Mouse (Mus musculus): Measurements from ENCODE around the gene Wdr62. TPM values are rescaled to one million over a fixed set of nuclear protein-coding genes. Genes with fewer than 3 reads are reported as not detected.

Wdr62 gene
- total and polyA plus RNA-seq, 3 experiments = 8.2 to 59.1 (median 57.9) TPM

- Histone ChIP-seq H3K36me3 (replicated peaks) (peaks cover 34% of the 10 kb centered on the region), H3K27me3 (ENCODE audit: insufficient read depth, low read length) (peaks cover 3% of the 10 kb centered on the region; the same call in 1 of the 2 replicates), H3K4me3 (ENCODE audit: low read depth, low read length) (peak within 1 kb of the TSS; percentile 73), H3K9me3 (replicated peaks) (no peaks in the 10 kb centered on the region), H3K4me1 (ENCODE audit: insufficient read depth, low read depth, low read length) (peaks cover 23% of the 10 kb centered on the region)
- DNase-seq (ENCODE audit: low spot score) (peak; percentile 99), ATAC-seq (ENCODE audit: extremely low read depth, insufficient number of reproducible peaks, low FRiP score, poor library complexity, severe bottlenecking) (peak; percentile 100)
- TF ChIP-seq POLR2AphosphoS5 (IDR thresholded peaks at IDR 0.05; ENCODE audit: insufficient replicate concordance, low read depth, low read length) (no peak), CTCF (IDR thresholded peaks at IDR 0.05; ENCODE audit: low read depth, low read length) (no peak), GATA1 (IDR thresholded peaks at IDR 0.05; ENCODE audit: borderline replicate concordance, low read length) (no peak), TAL1 (conservative IDR thresholded peaks at IDR 0.05; ENCODE audit: low read depth, low read length) (no peak), GATA2 (IDR thresholded peaks at IDR 0.05; ENCODE audit: borderline replicate concordance, low read depth, low read length) (no peak)
Measured at GRCm38 (mm10) chr7:30308076-30309005, 28.1 kb upstream of the Wdr62 start, which contains the start of gene Alkbh6. TSS of gene Alkbh6 (plus strand) at chr7:30308717.

DNA sequence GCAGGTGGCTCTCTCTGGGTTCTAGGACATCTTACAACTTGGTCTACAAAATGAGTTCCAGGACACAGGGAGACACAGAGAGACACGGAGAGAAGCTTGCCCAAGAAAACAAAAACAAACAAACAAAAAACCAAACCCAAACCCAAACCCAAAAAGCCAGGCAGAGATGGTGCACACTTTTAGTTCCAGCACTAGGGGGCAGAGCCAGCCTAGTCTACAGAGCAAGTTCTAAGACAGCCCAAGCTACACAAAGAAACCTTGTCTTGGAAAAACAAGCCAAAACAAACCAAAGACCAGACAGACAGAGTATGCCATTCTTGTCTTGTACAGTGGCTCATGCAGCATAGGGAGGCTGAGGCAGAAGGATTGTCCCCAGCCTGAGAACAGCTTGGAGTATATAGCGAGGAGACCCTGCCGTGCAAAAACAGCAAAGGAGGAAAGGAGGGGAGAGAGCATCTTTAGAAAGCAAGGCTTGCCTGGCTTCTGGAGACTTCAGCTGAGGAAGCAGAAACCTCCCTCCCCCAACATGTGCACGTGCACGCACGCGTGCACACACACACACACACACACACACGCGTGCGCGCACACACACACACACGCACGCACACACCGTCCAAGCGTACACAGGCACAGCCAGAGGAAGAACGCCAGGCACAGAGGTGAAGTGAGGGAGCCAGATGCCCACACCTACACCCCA is 26.0 kb upstream of the Wdr62 start:
- no peak for ATAC-seq (ENCODE audit: extremely low read depth, insufficient number of reproducible peaks, low FRiP score, poor library complexity, severe bottlenecking)
- Histone ChIP-seq H3K36me3 (replicated peaks) (peaks cover 13% of the 10 kb centered on the region), H3K27me3 (ENCODE audit: insufficient read depth, low read length) (peaks cover 15% of the 10 kb centered on the region), H3K9me3 (replicated peaks) (no peaks in the 10 kb centered on the region), H3K4me3 (ENCODE audit: low read depth, low read length) (no peak overlapping the region), H3K4me1 (ENCODE audit: insufficient read depth, low read depth, low read length) (peaks cover 23% of the 10 kb centered on the region)
- no peak for TF ChIP-seq GATA1 (IDR thresholded peaks at IDR 0.05; ENCODE audit: borderline replicate concordance, low read length)
- no peak for TF ChIP-seq GATA2 (IDR thresholded peaks at IDR 0.05; ENCODE audit: borderline replicate concordance, low read depth, low read length)
- TF ChIP-seq TAL1 (conservative IDR thresholded peaks at IDR 0.05; ENCODE audit: low read depth, low read length) = no peak
- no peak for DNase-seq (ENCODE audit: low spot score)

DNA sequence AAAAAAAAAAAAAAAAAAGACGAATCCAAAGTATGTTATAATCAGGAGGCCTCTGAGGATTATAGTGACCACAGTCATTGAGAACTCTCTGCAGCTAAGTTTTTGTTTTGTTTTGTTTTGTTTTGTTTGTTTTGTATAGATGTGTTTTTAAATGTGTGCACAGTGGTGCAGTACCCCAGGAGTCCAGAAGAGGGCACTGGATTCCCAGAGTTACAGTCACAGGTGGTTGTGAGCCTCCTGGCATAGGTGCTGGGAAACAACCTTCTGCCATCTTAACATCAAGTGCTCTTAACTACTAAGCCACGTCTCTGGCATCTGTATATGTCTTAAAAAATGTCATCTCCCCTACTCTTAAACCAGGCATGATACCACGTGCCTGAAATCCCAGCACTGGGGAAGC is 20.7 kb upstream of the Wdr62 start:
- Histone ChIP-seq H3K27me3 (ENCODE audit: insufficient read depth, low read length) (peaks cover 20% of the 10 kb centered on the region), H3K4me3 (ENCODE audit: low read depth, low read length) (no peak overlapping the region), H3K36me3 (replicated peaks) (no peaks in the 10 kb centered on the region), H3K4me1 (ENCODE audit: insufficient read depth, low read depth, low read length) (peaks cover 7% of the 10 kb centered on the region), H3K9me3 (replicated peaks) (no peaks in the 10 kb centered on the region)
- ATAC-seq (ENCODE audit: extremely low read depth, insufficient number of reproducible peaks, low FRiP score, poor library complexity, severe bottlenecking) (0 out of 2 replicates have a peak, but pooled peaks have one; percentile 15), DNase-seq (ENCODE audit: low spot score) (no peak)
- TF ChIP-seq CTCF (IDR thresholded peaks at IDR 0.05; ENCODE audit: low read depth, low read length) = peak; percentile 74
- TF ChIP-seq GATA1 (IDR thresholded peaks at IDR 0.05; ENCODE audit: borderline replicate concordance, low read length) = no peak
- TF ChIP-seq TAL1 (conservative IDR thresholded peaks at IDR 0.05; ENCODE audit: low read depth, low read length) = no peak
- TF ChIP-seq GATA2 (IDR thresholded peaks at IDR 0.05; ENCODE audit: borderline replicate concordance, low read depth, low read length) = no peak
- TF ChIP-seq POLR2AphosphoS5 (IDR thresholded peaks at IDR 0.05; ENCODE audit: insufficient replicate concordance, low read depth, low read length) = no peak

DNA sequence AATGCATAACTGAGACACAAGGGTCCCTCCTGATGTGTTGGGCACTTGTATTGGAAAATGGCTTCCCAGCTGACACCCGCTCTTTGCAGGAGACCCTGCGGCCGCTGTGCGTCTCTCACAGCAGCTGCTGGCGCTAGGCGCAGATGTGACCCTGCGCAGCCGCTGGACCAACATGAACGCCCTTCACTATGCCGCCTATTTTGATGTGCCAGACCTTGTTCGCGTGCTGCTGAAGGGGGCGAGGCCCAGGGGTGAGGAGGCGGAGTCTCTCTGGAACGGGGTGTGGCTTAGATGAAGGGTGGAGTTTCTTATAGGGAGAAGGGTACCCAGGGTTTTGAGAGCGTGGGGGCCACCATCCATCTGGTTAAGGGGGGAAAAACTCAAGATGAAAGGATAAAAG is 17.0 kb upstream of the Wdr62 start:
- TF ChIP-seq TAL1 (conservative IDR thresholded peaks at IDR 0.05; ENCODE audit: low read depth, low read length) (no peak), CTCF (IDR thresholded peaks at IDR 0.05; ENCODE audit: low read depth, low read length) (no peak), GATA2 (IDR thresholded peaks at IDR 0.05; ENCODE audit: borderline replicate concordance, low read depth, low read length) (no peak), GATA1 (IDR thresholded peaks at IDR 0.05; ENCODE audit: borderline replicate concordance, low read length) (no peak), POLR2AphosphoS5 (IDR thresholded peaks at IDR 0.05; ENCODE audit: insufficient replicate concordance, low read depth, low read length) (no peak)
- Histone ChIP-seq H3K9me3 (replicated peaks) (no peaks in the 10 kb centered on the region), H3K36me3 (replicated peaks) (no peaks in the 10 kb centered on the region), H3K4me1 (ENCODE audit: insufficient read depth, low read depth, low read length) (peaks cover 7% of the 10 kb centered on the region), H3K27me3 (ENCODE audit: insufficient read depth, low read length) (peaks cover 27% of the 10 kb centered on the region), H3K4me3 (ENCODE audit: low read depth, low read length) (no peak overlapping the region)
- ATAC-seq (ENCODE audit: extremely low read depth, insufficient number of reproducible peaks, low FRiP score, poor library complexity, severe bottlenecking) (no peak), DNase-seq (ENCODE audit: low spot score) (no peak)

GRCm38 (mm10) chr7:30296816-30297215 is 16.6 kb upstream of the Wdr62 start:
- no peak for TF ChIP-seq CTCF (IDR thresholded peaks at IDR 0.05; ENCODE audit: low read depth, low read length)
- DNase-seq (ENCODE audit: low spot score) (no peak), ATAC-seq (ENCODE audit: extremely low read depth, insufficient number of reproducible peaks, low FRiP score, poor library complexity, severe bottlenecking) (no peak)
- H3K9me3 ChIP-seq (replicated peaks) = no peaks in the 10 kb centered on the region
- H3K4me1 ChIP-seq (ENCODE audit: insufficient read depth, low read depth, low read length) = peaks cover 7% of the 10 kb centered on the region
- H3K27me3 ChIP-seq (ENCODE audit: insufficient read depth, low read length) = peaks cover 25% of the 10 kb centered on the region
- no peak overlapping the region for H3K4me3 ChIP-seq (ENCODE audit: low read depth, low read length)
- no peaks in the 10 kb centered on the region for H3K36me3 ChIP-seq (replicated peaks)

- no peak for TF ChIP-seq TAL1 (conservative IDR thresholded peaks at IDR 0.05; ENCODE audit: low read depth, low read length)
- TF ChIP-seq POLR2AphosphoS5 (IDR thresholded peaks at IDR 0.05; ENCODE audit: insufficient replicate concordance, low read depth, low read length) = no peak
- no peak for TF ChIP-seq GATA2 (IDR thresholded peaks at IDR 0.05; ENCODE audit: borderline replicate concordance, low read depth, low read length)
- TF ChIP-seq CTCF (IDR thresholded peaks at IDR 0.05; ENCODE audit: low read depth, low read length) = no peak
- no peak for TF ChIP-seq GATA1 (IDR thresholded peaks at IDR 0.05; ENCODE audit: borderline replicate concordance, low read length)
- ATAC-seq (ENCODE audit: extremely low read depth, insufficient number of reproducible peaks, low FRiP score, poor library complexity, severe bottlenecking) = no peak
- no peaks in the 10 kb centered on the region for H3K9me3 ChIP-seq (replicated peaks)
Measured at GRCm38 (mm10) chr7:30295103-30295502, 14.9 kb upstream of the Wdr62 start.

More at GRCm38 (mm10) chr7:30295103-30295502, 14.9 kb upstream of the Wdr62 start:
- no peak overlapping the region for H3K4me3 ChIP-seq (ENCODE audit: low read depth, low read length)
- peaks cover 37% of the 10 kb centered on the region for H3K27me3 ChIP-seq (ENCODE audit: insufficient read depth, low read length)
- H3K36me3 ChIP-seq (replicated peaks) = no peaks in the 10 kb centered on the region
- DNase-seq (ENCODE audit: low spot score) = no peak
- H3K4me1 ChIP-seq (ENCODE audit: insufficient read depth, low read depth, low read length) = peaks cover 9% of the 10 kb centered on the region
